Mouse (Mus musculus): ENCODE results near the gene Gdf5. TPM values are rescaled to one million over a fixed set of nuclear protein-coding genes. Genes with fewer than 3 reads are reported as not detected.
"Not testable (repeated sequence)": the region's sequence is repeated elsewhere in the genome, so short reads cannot be mapped to it uniquely, and the experiment has no call there.

Gene Gdf5
- polyA plus RNA-seq, 1 experiment from 2014 or later = 3.8 TPM

- WGBS = 77% methylated on average over 7 of the region's 7 CpGs
- H3K4me1 ChIP-seq = peaks cover 20% of the 10 kb centered on the region
- H3K4me2 ChIP-seq (replicated peaks) = no peak overlapping the region
- 0 out of 2 replicates have a peak, but pooled peaks cover 8% of the 10 kb centered on the region for H3K27me3 ChIP-seq
- H3K36me3 ChIP-seq = no peaks in the 10 kb centered on the region
- H3K9ac ChIP-seq = no peak overlapping the region
- no peak overlapping the region for H3K4me3 ChIP-seq
- no peak overlapping the region for H3K27ac ChIP-seq
- no peak for ATAC-seq (ENCODE audit: low FRiP score)
- H3K9me3 ChIP-seq (replicated peaks) = no peaks in the 10 kb centered on the region
Measured at GRCm38 (mm10) chr2:155939897-155940529, 5.2 kb downstream of the Gdf5 start.

DNA sequence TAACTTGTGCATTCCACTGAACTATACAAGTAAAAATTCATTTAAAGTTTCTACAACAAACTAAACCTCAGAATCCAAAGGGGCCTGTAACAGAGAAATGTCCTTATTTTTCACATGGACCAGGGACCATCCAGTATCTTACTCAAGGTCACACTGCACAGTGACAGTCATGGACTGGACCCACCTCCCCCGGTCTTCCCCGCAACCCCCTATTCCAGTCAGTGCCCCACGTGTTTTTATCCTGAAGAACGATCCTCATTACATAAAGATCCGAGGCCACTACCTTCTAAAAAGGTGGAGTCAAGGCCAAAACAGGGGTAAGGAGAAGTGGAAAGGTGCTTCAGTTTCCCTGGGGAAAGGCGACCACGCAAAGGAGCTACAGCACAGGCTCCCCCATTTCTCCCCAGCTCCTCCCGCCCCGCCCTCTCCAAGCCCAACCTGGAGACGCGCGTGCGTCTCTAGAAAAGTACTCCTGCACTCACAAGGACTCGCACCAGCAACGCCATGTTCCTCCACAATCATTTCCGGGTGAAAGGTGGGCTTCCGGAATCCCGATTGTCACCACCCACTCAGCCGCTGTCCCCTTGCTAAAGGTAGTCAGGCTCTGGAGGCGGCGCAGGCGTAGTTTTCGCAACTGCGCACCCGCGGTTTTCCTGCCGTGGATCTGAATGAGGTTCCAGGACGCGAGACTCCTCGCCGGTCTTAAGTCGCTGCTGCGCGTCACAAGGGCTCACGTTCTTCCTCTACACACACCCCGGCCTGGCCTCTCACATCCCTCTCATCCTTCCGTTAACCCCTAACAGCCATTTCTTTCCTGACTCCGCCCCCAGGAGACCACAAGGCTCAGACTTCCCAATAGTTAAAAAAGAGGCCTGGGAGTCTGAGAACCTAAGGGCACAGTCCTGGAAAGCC, 15.4 kb downstream of the Gdf5 start, which contains the start of gene Uqcc1:
Uqcc1 (minus strand) TSS at position 780 of the 912 bp plus-strand sequence.
- peaks cover 15% of the 10 kb centered on the region for H3K4me1 ChIP-seq
- H3K27me3 ChIP-seq = 0 out of 2 replicates have a peak, but pooled peaks cover 3% of the 10 kb centered on the region
- H3K36me3 ChIP-seq = no peaks in the 10 kb centered on the region
- WGBS = under 1% methylated on average over 38 of the region's 38 CpGs
- H3K27ac ChIP-seq = peak within 1 kb of the TSS; percentile 87
- no peaks in the 10 kb centered on the region for H3K9me3 ChIP-seq (replicated peaks)
- H3K9ac ChIP-seq = peak within 1 kb of the TSS; percentile 60
- ATAC-seq (ENCODE audit: low FRiP score) = peak; percentile 98
- H3K4me2 ChIP-seq (replicated peaks) = peak within 1 kb of the TSS; percentile 78
- H3K4me3 ChIP-seq = peak within 1 kb of the TSS; percentile 58

DNA sequence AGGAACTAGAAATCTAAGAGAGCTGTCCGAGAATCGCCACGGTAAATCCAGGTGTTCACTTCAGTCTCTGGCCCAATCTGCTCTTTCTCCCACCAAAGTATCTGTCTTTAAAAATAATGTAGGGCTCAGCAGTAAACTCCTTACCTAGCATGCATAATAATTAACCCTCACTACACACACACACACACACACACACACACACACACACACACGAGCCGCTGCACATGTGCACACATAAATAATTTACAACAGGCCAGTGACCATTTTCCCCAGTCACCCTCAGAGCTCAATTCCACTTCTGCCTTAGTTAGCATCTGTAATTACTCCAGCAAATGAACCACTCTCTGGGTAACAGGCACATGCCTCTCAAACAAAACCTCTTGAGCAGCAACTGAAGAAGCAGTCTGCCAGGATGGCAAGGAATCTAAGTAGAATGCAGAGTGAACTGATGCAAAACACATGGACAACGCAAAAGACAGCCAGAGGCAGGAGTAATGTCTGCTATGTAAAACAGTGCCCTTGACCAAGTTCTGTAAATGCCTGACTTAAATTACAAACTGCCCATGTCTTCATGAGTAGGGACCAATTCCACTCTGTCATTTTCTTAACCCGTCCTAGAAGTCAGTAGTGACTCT, 16.3 kb downstream of the Gdf5 start:
- H3K27me3 ChIP-seq = 0 out of 2 replicates have a peak, but pooled peaks cover 3% of the 10 kb centered on the region
- 78% methylated on average over 7 of the region's 7 CpGs for WGBS
- peak overlapping the region; percentile 78 for H3K4me2 ChIP-seq (replicated peaks)
- ATAC-seq (ENCODE audit: low FRiP score) = no peak
- H3K9me3 ChIP-seq (replicated peaks) = no peaks in the 10 kb centered on the region
- H3K4me1 ChIP-seq = peaks cover 15% of the 10 kb centered on the region
- no peak overlapping the region for H3K27ac ChIP-seq
- peak overlapping the region; percentile 58 for H3K4me3 ChIP-seq
- H3K36me3 ChIP-seq = peaks cover 3% of the 10 kb centered on the region; the same call in 1 of the 2 replicates
- H3K9ac ChIP-seq = no peak overlapping the region

GRCm38 (mm10) chr2:155925213-155925612, 20.0 kb downstream of the Gdf5 start:
- H3K9me3 ChIP-seq (replicated peaks); H3K4me2 ChIP-seq (replicated peaks); H3K27me3 ChIP-seq; H3K9ac ChIP-seq; H3K4me3 ChIP-seq; H3K27ac ChIP-seq; H3K36me3 ChIP-seq; ATAC-seq (ENCODE audit: low FRiP score): not testable (repeated sequence)
- 98% methylated on average over 5 of the region's 6 CpGs for WGBS
- peaks cover 10% of the 10 kb centered on the region for H3K4me1 ChIP-seq

- H3K27ac ChIP-seq = no peak overlapping the region
- peaks cover 16% of the 10 kb centered on the region for H3K36me3 ChIP-seq
- no peak overlapping the region for H3K4me2 ChIP-seq (replicated peaks)
- H3K27me3 ChIP-seq = no peaks in the 10 kb centered on the region
- H3K9me3 ChIP-seq (replicated peaks) = no peaks in the 10 kb centered on the region
- no peak overlapping the region for H3K4me3 ChIP-seq
- no peak overlapping the region for H3K9ac ChIP-seq
- 95% methylated on average over 7 of the region's 7 CpGs for WGBS
- ATAC-seq (ENCODE audit: low FRiP score) = no peak
- no peaks in the 10 kb centered on the region; the same call in 1 of the 2 replicates for H3K4me1 ChIP-seq
Measured at GRCm38 (mm10) chr2:155923143-155923542, 22.0 kb downstream of the Gdf5 start.

GRCm38 (mm10) chr2:155914684-155915083, 30.5 kb downstream of the Gdf5 start:
- peaks cover 50% of the 10 kb centered on the region for H3K36me3 ChIP-seq
- no peak overlapping the region for H3K9ac ChIP-seq
- no peaks in the 10 kb centered on the region for H3K27me3 ChIP-seq
- no peak for ATAC-seq (ENCODE audit: low FRiP score)
- 92% methylated on average over 6 of the region's 6 CpGs for WGBS
- no peaks in the 10 kb centered on the region for H3K4me1 ChIP-seq
- no peak overlapping the region for H3K4me2 ChIP-seq (replicated peaks)
- no peak overlapping the region for H3K27ac ChIP-seq
- H3K9me3 ChIP-seq (replicated peaks) = no peaks in the 10 kb centered on the region
- H3K4me3 ChIP-seq = no peak overlapping the region

GRCm38 (mm10) chr2:155903632-155904008, 41.5 kb downstream of the Gdf5 start:
- Histone ChIP-seq H3K27ac (no peak overlapping the region), H3K4me3 (no peak overlapping the region), H3K27me3 (no peaks in the 10 kb centered on the region), H3K36me3 (peaks cover 50% of the 10 kb centered on the region), H3K4me2 (replicated peaks) (no peak overlapping the region), H3K9ac (no peak overlapping the region), H3K4me1 (no peaks in the 10 kb centered on the region), H3K9me3 (replicated peaks) (no peaks in the 10 kb centered on the region)
- ATAC-seq (ENCODE audit: low FRiP score) = no peak
- 95% methylated on average over 6 of the region's 6 CpGs for WGBS

DNA sequence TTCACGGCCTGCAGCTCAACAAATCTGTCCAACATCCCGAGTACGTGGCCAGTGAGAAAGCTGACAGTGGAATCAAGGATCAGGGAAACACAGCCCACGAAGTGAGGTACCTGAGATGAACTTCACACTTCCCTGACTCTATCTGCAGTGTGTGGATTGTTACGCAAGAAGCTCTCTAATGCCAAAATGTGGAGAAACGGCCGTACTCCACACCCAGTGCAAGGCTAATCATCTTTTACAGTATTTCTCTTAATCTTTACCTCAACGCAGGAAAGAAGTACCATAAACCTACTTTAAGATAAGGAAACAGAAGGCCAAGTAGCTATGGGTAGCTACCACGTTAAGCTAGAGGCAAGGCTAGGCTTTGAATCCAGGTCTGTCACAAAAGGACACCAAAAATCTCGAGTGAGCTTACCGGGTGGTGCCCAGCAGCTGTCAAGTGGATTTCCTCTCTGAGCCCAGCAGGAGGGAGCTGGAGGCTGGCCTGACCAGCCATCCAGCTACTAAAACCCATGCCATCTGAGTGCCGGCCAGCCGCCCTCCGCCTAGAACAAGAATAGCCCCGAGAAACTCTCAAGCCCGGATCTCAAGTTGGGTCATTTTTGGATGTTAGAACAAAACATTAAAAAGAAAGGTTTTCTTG, 42.1 kb downstream of the Gdf5 start:
- ATAC-seq (ENCODE audit: low FRiP score) = no peak
- Histone ChIP-seq H3K9ac (no peak overlapping the region), H3K27ac (no peak overlapping the region), H3K9me3 (replicated peaks) (no peaks in the 10 kb centered on the region), H3K36me3 (peaks cover 51% of the 10 kb centered on the region), H3K27me3 (no peaks in the 10 kb centered on the region), H3K4me2 (replicated peaks) (no peak overlapping the region), H3K4me3 (no peak overlapping the region), H3K4me1 (no peaks in the 10 kb centered on the region)
- 90% methylated on average over 16 of the region's 16 CpGs for WGBS

- H3K4me1 ChIP-seq = no peaks in the 10 kb centered on the region
Measured at GRCm38 (mm10) chr2:155895046-155895735, 50.0 kb downstream of the Gdf5 start.

DNA sequence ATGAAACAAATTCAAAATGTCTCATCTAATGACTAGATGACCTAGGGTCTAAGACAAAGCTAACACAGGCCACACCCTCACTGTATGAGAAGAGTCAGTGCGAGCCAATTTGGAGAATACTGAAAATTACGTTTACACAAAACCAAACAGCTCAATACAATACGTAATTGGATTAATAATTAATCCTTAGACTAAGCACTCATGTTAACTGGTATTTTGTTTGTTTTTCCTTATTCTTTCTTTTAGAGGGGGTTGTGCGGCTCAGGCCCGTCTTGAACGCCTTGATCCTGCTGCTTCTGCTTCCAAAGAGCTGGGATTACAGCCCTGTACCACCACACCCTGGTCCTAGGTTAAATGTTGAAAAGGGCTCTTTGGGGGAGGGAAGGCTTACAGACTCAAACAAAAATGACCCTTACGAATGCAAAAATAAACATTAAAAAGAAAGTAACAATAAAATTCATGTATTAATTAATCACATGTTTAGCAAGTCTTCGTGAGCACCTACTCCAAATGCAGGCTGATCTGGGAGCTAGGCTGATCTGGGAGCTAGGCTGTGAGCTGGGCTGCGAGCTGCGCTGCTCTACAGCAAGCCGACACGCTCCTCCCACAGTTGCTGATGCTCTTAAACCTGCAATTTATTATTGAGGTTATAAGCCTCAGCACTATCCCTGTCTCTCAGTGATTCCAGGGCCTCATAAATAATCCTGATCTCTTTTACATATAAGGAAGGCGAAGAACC, 50.7 kb downstream of the Gdf5 start:
- 90% methylated on average over 13 of the region's 13 CpGs for WGBS
- no peaks in the 10 kb centered on the region for H3K9me3 ChIP-seq (replicated peaks)
- peaks cover 38% of the 10 kb centered on the region for H3K36me3 ChIP-seq
- no peak overlapping the region for H3K27ac ChIP-seq
- H3K4me1 ChIP-seq = no peaks in the 10 kb centered on the region
- H3K4me2 ChIP-seq (replicated peaks) = no peak overlapping the region
- H3K9ac ChIP-seq = no peak overlapping the region
- H3K27me3 ChIP-seq = no peaks in the 10 kb centered on the region
- ATAC-seq (ENCODE audit: low FRiP score) = no peak
- H3K4me3 ChIP-seq = no peak overlapping the region

More at GRCm38 (mm10) chr2:155895046-155895735, 50.0 kb downstream of the Gdf5 start:
- WGBS = 93% methylated on average over 16 of the region's 16 CpGs
- no peaks in the 10 kb centered on the region for H3K9me3 ChIP-seq (replicated peaks)
- H3K27me3 ChIP-seq = no peaks in the 10 kb centered on the region
- no peak for ATAC-seq (ENCODE audit: low FRiP score)
- H3K9ac ChIP-seq = no peak overlapping the region
- H3K27ac ChIP-seq = no peak overlapping the region
- peaks cover 38% of the 10 kb centered on the region for H3K36me3 ChIP-seq
- H3K4me3 ChIP-seq = no peak overlapping the region
- no peak overlapping the region for H3K4me2 ChIP-seq (replicated peaks)

Data from hindbrain, embryonic 12.5 days (tissue).